ENCODE assay signal across 15 mouse cellular contexts in genomic region chr12:105929456-105929921, GRCm38 (mm10).
DNase-seq lines count a peak whose midpoint lies in the region; ATAC-seq and TF ChIP-seq lines count a peak whose summit lies in the region.
"Had no signal": no experiment of that assay in that cellular context is flagged by ENCODE, and none has a peak within 500 bp of the region (broad histone marks: within the 10 kb centered on the region; RNA-seq: fewer than 3 reads in every experiment).

No protein-coding gene starts in this region.

- no peaks in the 10 kb centered on the region for H3K27me3 ChIP-seq in ES-Bruce4 (ENCODE audit: control insufficient read depth, insufficient read depth, low read length, poor library complexity, severe bottlenecking)
- H3K27me3 ChIP-seq in embryonic facial prominence, embryonic 14.5 days (replicated peaks; ENCODE audit: control insufficient read depth, insufficient read depth, low read length): no peaks in the 10 kb centered on the region
- H3K27me3 ChIP-seq in kidney, embryonic 15.5 days: no peaks in the 10 kb centered on the region

- no peak overlapping the region for H3K9ac ChIP-seq in ES-Bruce4 (ENCODE audit: low read depth, poor library complexity, severe bottlenecking)
- no peak overlapping the region for H3K9ac ChIP-seq in ES-E14 (ENCODE audit: insufficient read depth, low read depth, low read length, poor library complexity, severe bottlenecking)
- H3K9ac ChIP-seq in embryonic facial prominence, embryonic 14.5 days (ENCODE audit: low read depth, low read length): peak overlapping the region; percentile 14; the same call in 1 of the 2 replicates
- no peak overlapping the region for H3K9ac ChIP-seq in kidney, embryonic 15.5 days
- H3K9ac ChIP-seq: embryonic facial prominence, embryonic 15.5 days; liver, embryonic 12.5 days had no signal

- peak; percentile 49; the same call in 1 of the 2 replicates for TF ChIP-seq EP300 in ES-Bruce4 (IDR thresholded peaks at IDR 0.05; ENCODE audit: insufficient read depth, low read depth, low read length)

- peak; percentile 40 for DNase-seq in ES-E14 (ENCODE audit: low read depth, low spot score)
- DNase-seq in embryonic facial prominence, embryonic 14.5 days (ENCODE audit: low spot score): peak; percentile 19
- DNase-seq in mesoderm, embryonic 11.5 days (ENCODE audit: low read depth, low spot score): peak; percentile 47
- DNase-seq in cerebellum, postnatal 4 days (ENCODE audit: low spot score in 2 of 2): no peak
- DNase-seq in ovary, postnatal 10 days (ENCODE audit: low spot score): no peak
- DNase-seq: cerebellum, adult 9-11 months; left cerebral cortex, postnatal 4 days; right cerebral cortex, postnatal 4 days; thymus, postnatal 14 days had no signal

- no peak overlapping the region for H3K27ac ChIP-seq in ES-Bruce4 (ENCODE audit: insufficient read depth, low read length)
- no peak overlapping the region for H3K27ac ChIP-seq in ES-E14 (ENCODE audit: insufficient read depth, low read depth, low read length, poor library complexity, severe bottlenecking)
- no peak overlapping the region for H3K27ac ChIP-seq in embryonic facial prominence, embryonic 14.5 days (replicated peaks; ENCODE audit: low read depth, low read length)
- no peak overlapping the region for H3K27ac ChIP-seq in kidney, embryonic 15.5 days
- H3K27ac ChIP-seq: embryonic facial prominence, embryonic 15.5 days; liver, embryonic 12.5 days had no signal

- TF ChIP-seq POLR2A in ES-Bruce4 (IDR thresholded peaks at IDR 0.05; ENCODE audit: insufficient read depth, low read length): no peak

- H3K4me1 ChIP-seq in ES-Bruce4 (ENCODE audit: control insufficient read depth, insufficient read depth, low read length) (no peaks in the 10 kb centered on the region), ES-E14 (ENCODE audit: control insufficient read depth in 2 of 2, insufficient read depth in 2 of 2, low read length in 2 of 2, poor library complexity in 1 of 2) (peaks cover 0 to 2% of the 10 kb centered on the region in 2 experiments; a peak in 1 of 4 replicates)
- H3K4me1 ChIP-seq in embryonic facial prominence, embryonic 14.5 days (ENCODE audit: control insufficient read depth, insufficient read depth, low read length): no peaks in the 10 kb centered on the region
- no peaks in the 10 kb centered on the region for H3K4me1 ChIP-seq in kidney, embryonic 15.5 days
- H3K4me1 ChIP-seq: embryonic facial prominence, embryonic 15.5 days; liver, embryonic 12.5 days had no signal

- in situ Hi-C loops in ES-E14 (cut with MboI; ENCODE audit: low sequenced_read_pairs in 2 of 2, unreplicated experiment in 2 of 2): no loop called here

- no peak for ATAC-seq in embryonic facial prominence, embryonic 14.5 days (ENCODE audit: low read depth)
- no peak for ATAC-seq in kidney, embryonic 15.5 days (replicated peaks; ENCODE audit: low FRiP score)
- ATAC-seq: liver, embryonic 12.5 days; lung, postnatal 0 days; Patski had no signal

- H3K36me3 ChIP-seq in ES-Bruce4 (ENCODE audit: control insufficient read depth, insufficient read depth, low read length, poor library complexity, severe bottlenecking) (no peaks in the 10 kb centered on the region), ES-E14 (ENCODE audit: control insufficient read depth, insufficient read depth, low read length, poor library complexity, severe bottlenecking) (no peaks in the 10 kb centered on the region)
- no peaks in the 10 kb centered on the region for H3K36me3 ChIP-seq in embryonic facial prominence, embryonic 14.5 days (ENCODE audit: control insufficient read depth, insufficient read depth, low read length)
- no peaks in the 10 kb centered on the region for H3K36me3 ChIP-seq in kidney, embryonic 15.5 days
- H3K36me3 ChIP-seq: embryonic facial prominence, embryonic 15.5 days; liver, embryonic 12.5 days had no signal

- WGBS in embryonic facial prominence, embryonic 14.5 days: 18% methylated on average over 12 of the region's 12 CpGs
- WGBS in kidney, embryonic 15.5 days: 38% methylated on average over 12 of the region's 12 CpGs

- H3K4me3 ChIP-seq in ES-Bruce4 (ENCODE audit: low read depth, low read length) (no peak overlapping the region), ES-E14 (ENCODE audit: insufficient read depth in 1 of 2, low read depth in 1 of 2, low read length in 2 of 2, poor library complexity in 1 of 2, severe bottlenecking in 1 of 2) (no peak overlapping the region)
- no peak overlapping the region for H3K4me3 ChIP-seq in embryonic facial prominence, embryonic 14.5 days (ENCODE audit: low read depth, low read length)
- H3K4me3 ChIP-seq in kidney, embryonic 15.5 days (replicated peaks): no peak overlapping the region
- H3K4me3 ChIP-seq: embryonic facial prominence, embryonic 15.5 days; liver, embryonic 12.5 days had no signal

- H3K9me3 ChIP-seq in ES-Bruce4 (replicated peaks; ENCODE audit: control insufficient read depth, insufficient read depth, low read length, poor library complexity, severe bottlenecking): no peaks in the 10 kb centered on the region
- no peaks in the 10 kb centered on the region for H3K9me3 ChIP-seq in ES-E14 (ENCODE audit: control insufficient read depth, insufficient read depth, low read depth, low read length)
- H3K9me3 ChIP-seq in embryonic facial prominence, embryonic 14.5 days (ENCODE audit: control insufficient read depth, low read length): 0 out of 2 replicates have a peak, but pooled peaks cover 4% of the 10 kb centered on the region
- no peaks in the 10 kb centered on the region for H3K9me3 ChIP-seq in kidney, embryonic 15.5 days (replicated peaks)
- H3K9me3 ChIP-seq: embryonic facial prominence, embryonic 15.5 days had no signal

- no peak overlapping the region for H3K4me2 ChIP-seq in embryonic facial prominence, embryonic 14.5 days (ENCODE audit: low read depth, low read length)
- no peak overlapping the region for H3K4me2 ChIP-seq in kidney, embryonic 15.5 days
- H3K4me2 ChIP-seq: embryonic facial prominence, embryonic 15.5 days; liver, embryonic 12.5 days had no signal

- TF ChIP-seq CTCF in ES-Bruce4 (IDR thresholded peaks at IDR 0.05; ENCODE audit: low read depth, low read length): no peak

TF ChIP-seq in ES-E14, 5 proteins besides CTCF, POLR2A, EP300 and RAD21:
- TF ChIP-seq MAFK (IDR thresholded peaks at IDR 0.05; ENCODE audit: insufficient read depth, low read depth, low read length) (no peak), ZNF384 (IDR thresholded peaks at IDR 0.05; ENCODE audit: low read depth, low read length) (no peak)

Comparison
In these comparisons a context has a peak if more than half of its experiments do, and no peak if none do; other contexts are left out.
1. DNase-seq: peak in ES-E14 (single experiment), embryonic facial prominence, embryonic 14.5 days (single experiment) and mesoderm, embryonic 11.5 days (single experiment); none in cerebellum, postnatal 4 days (0 of 2) and ovary, postnatal 10 days (single experiment).